Mouse (Mus musculus) intestine, postnatal 0 days (tissue): ENCODE measurements at regions not wholly inside any gene's neighbourhood (a gene's known extent, or its start where the extent isn't known, plus 50 kb on each side); places are given as distances from the start of the nearest gene placed in this dataset.

Source experiments
- ATAC-seq: fragments of 200-750 bp; cut with Nextera tagmentation; 2 replicates; pipeline ENCODE4 v1.8.0; 2017; ENCODE audit warnings: mild to moderate bottlenecking, moderate TSS enrichment, moderate library complexity
- H3K27ac ChIP-seq: fragments of 300-500 bp; sonication (generic); 2 replicates; pipeline ENCODE4 v1.5.1; 2014; ENCODE audit warnings: mild to moderate bottlenecking, low read depth, low read length, moderate library complexity
- H3K27me3 ChIP-seq: fragments of 300-500 bp; sonication (generic); replicated peaks from 2 replicates; pipeline ENCODE4 v1.6.1; 2014; ENCODE audit warnings: low read length, mixed read lengths; ENCODE audit not compliant: control insufficient read depth, insufficient read depth
- H3K36me3 ChIP-seq: fragments of 300-500 bp; sonication (generic); 2 replicates; pipeline ENCODE4 v1.6.1; 2014; ENCODE audit warnings: mild to moderate bottlenecking, moderate library complexity; ENCODE audit not compliant: control insufficient read depth, insufficient read depth
- H3K4me1 ChIP-seq: fragments of 300-500 bp; sonication (generic); replicated peaks from 2 replicates; pipeline ENCODE4 v1.6.1; 2014; ENCODE audit warnings: antibody characterized with exemption, low read length, mixed read lengths; ENCODE audit not compliant: control insufficient read depth, insufficient read depth
- H3K4me2 ChIP-seq: fragments of 300-500 bp; sonication (generic); replicated peaks from 2 replicates; pipeline ENCODE4 v1.6.1; 2014; ENCODE audit warnings: low read depth, mild to moderate bottlenecking, moderate library complexity
- H3K4me3 ChIP-seq: fragments of 300-500 bp; sonication (generic); 2 replicates; pipeline ENCODE4 v1.5.1; 2014; ENCODE audit warnings: low read depth, low read length
- H3K9ac ChIP-seq: fragments of 300-500 bp; sonication (generic); 2 replicates; pipeline ENCODE4 v1.6.1; 2014; ENCODE audit warnings: mild to moderate bottlenecking, low read depth, low read length
- H3K9me3 ChIP-seq: fragments of 300-500 bp; sonication (generic); 2 replicates; pipeline ENCODE4 v1.6.1; 2016; ENCODE audit warnings: mixed run types; ENCODE audit not compliant: control insufficient read depth
- CTCF ChIP-seq: sonication (generic); IDR thresholded peaks from 2 replicates; pipeline ENCODE4 v1.5.1; 2016; ENCODE audit warnings: low read depth, mild to moderate bottlenecking, control low read depth, antibody characterized with exemption, moderate library complexity
- WGBS: fragments of 180-500 bp; shearing (Covaris S2); extraction: QIAGEN DNeasy Blood & Tissue Kit; methylation state at CpG from one replicate; pipeline ENCODE4 v1.1.7; 2014; 5-methylcytosine and 5-hydroxymethylcytosine counted together

- no peaks in the 10 kb centered on the region for H3K4me1 ChIP-seq
- no peaks in the 10 kb centered on the region for H3K9me3 ChIP-seq
- H3K36me3 ChIP-seq, result no peaks in the 10 kb centered on the region
- no peak for TF ChIP-seq CTCF
- H3K9ac ChIP-seq, result no peak overlapping the region
- ATAC-seq, result no peak
- H3K27me3 ChIP-seq, result peaks cover 12% of the 10 kb centered on the region
- no peak overlapping the region for H3K4me2 ChIP-seq
- H3K27ac ChIP-seq, result no peak overlapping the region
- WGBS, result 54% methylated on average over 13 of the region's 13 CpGs
- no peak overlapping the region for H3K4me3 ChIP-seq
Measured at GRCm38 (mm10) chr4:148738601-148739530, 65.4 kb upstream of the Casz1 start.

DNA sequence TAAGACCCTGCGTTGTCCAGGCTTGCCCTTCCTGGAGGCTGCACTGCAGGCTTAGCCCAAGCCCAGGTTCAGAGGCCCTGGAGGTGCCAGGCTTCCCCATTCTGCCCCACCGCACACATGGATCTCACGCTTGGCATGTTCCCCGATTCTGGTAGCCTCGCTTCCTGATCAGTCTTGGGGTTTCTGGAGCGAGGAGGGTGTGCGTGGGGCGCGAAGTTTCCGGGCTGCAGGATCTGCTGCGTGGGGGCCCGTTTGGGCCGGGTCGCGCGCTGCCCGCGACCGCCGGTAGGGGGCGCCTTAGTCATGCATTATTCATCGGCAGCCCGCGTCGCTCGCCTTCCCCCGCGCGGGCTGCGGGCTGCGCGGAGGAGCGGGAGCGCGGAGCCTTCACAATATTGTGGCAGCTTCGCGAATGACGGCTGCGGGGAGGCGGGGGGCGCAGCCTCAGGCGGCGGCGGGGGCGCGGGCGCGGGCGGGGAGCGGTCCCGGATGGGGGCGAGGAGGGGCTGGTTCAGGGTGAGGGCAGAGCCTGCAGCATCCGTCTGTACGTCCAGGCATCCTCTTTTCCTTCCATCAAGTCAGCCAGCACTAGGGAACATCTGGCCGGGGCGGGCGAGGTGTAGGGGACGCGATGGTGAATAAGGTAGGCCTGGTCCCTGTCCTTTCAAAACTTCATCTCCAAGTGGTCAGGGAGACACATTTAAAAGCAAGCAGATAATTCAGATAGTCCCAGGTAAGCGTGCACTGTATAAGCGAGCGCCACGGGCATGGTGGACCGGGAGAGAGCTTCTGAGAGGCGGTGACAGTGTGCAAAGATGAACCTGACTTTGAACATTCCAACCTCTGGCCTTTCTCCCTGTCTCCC, 61.4 kb upstream of the Casz1 start:
- Histone ChIP-seq H3K27me3 (peaks cover 22% of the 10 kb centered on the region), H3K4me2 (peak overlapping the region; percentile 82), H3K36me3 (no peaks in the 10 kb centered on the region), H3K9me3 (no peaks in the 10 kb centered on the region), H3K9ac (no peak overlapping the region), H3K4me3 (peak overlapping the region; percentile 45), H3K27ac (no peak overlapping the region), H3K4me1 (no peaks in the 10 kb centered on the region)
- 5% methylated on average over 58 of the region's 65 CpGs for WGBS
- ATAC-seq, result peak; percentile 50; the same call in 1 of the 2 replicates
- TF ChIP-seq CTCF, result peak; percentile 82

- no peak for ATAC-seq
- TF ChIP-seq CTCF, result no peak
- WGBS, result 53% methylated on average over 11 of the region's 11 CpGs
- Histone ChIP-seq H3K27ac (no peak overlapping the region), H3K9me3 (no peaks in the 10 kb centered on the region), H3K4me2 (no peak overlapping the region), H3K27me3 (peaks cover 22% of the 10 kb centered on the region), H3K4me3 (no peak overlapping the region), H3K9ac (no peak overlapping the region), H3K4me1 (no peaks in the 10 kb centered on the region), H3K36me3 (no peaks in the 10 kb centered on the region)
Measured at GRCm38 (mm10) chr4:148743414-148743844, 60.8 kb upstream of the Casz1 start.

DNA sequence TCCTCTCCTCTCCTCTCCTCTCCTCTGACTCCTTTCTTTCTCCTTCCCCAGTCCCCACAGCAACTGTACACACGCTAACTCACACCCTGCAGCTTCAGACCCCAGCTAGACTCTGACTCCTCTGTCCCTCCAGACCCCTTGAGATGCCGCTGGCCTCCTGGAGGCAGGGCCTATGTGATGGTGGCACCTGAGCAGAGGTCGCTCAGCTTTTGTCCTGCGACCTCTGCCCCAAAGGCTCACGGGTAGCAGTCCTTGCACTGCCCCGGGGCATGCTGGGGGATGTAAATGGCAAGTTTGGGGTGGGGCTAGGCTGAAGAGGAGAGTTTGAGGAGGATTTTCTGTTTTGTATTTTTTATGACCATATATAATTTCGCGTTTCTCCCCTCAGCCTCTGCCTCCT, 60.2 kb upstream of the Casz1 start:
- Histone ChIP-seq H3K4me1 (no peaks in the 10 kb centered on the region), H3K27me3 (peaks cover 22% of the 10 kb centered on the region), H3K9ac (no peak overlapping the region), H3K36me3 (no peaks in the 10 kb centered on the region), H3K9me3 (no peaks in the 10 kb centered on the region), H3K27ac (no peak overlapping the region), H3K4me2 (no peak overlapping the region), H3K4me3 (no peak overlapping the region)
- 79% methylated on average over 8 of the region's 8 CpGs for WGBS
- ATAC-seq, result no peak
- no peak for TF ChIP-seq CTCF

GRCm38 (mm10) chr4:148746460-148747314, 57.5 kb upstream of the Casz1 start:
- Histone ChIP-seq H3K9me3 (no peaks in the 10 kb centered on the region), H3K27ac (no peak overlapping the region), H3K4me1 (no peaks in the 10 kb centered on the region), H3K9ac (no peak overlapping the region; the same call in 1 of the 2 replicates), H3K36me3 (no peaks in the 10 kb centered on the region), H3K27me3 (peaks cover 42% of the 10 kb centered on the region), H3K4me3 (no peak overlapping the region), H3K4me2 (no peak overlapping the region)
- ATAC-seq, result no peak
- no peak for TF ChIP-seq CTCF
- 49% methylated on average over 23 of the region's 23 CpGs for WGBS

GRCm38 (mm10) chr4:148747315-148747644, 56.9 kb upstream of the Casz1 start:
- Histone ChIP-seq H3K9ac (no peak overlapping the region), H3K9me3 (no peaks in the 10 kb centered on the region), H3K27me3 (peaks cover 42% of the 10 kb centered on the region), H3K4me2 (no peak overlapping the region), H3K36me3 (no peaks in the 10 kb centered on the region), H3K4me3 (no peak overlapping the region), H3K27ac (no peak overlapping the region), H3K4me1 (no peaks in the 10 kb centered on the region)
- no peak for ATAC-seq
- 78% methylated on average over 7 of the region's 7 CpGs for WGBS
- TF ChIP-seq CTCF, result no peak
